Mouse (Mus musculus) ES-E14 (cell line): ENCODE data around the gene Zscan26.

ENCODE experiments used
- CHD2 ChIP-seq: IDR thresholded peaks from 2 replicates; pipeline ENCODE4 v1.6.1; 2014; ENCODE audit warnings: mild to moderate bottlenecking, low read depth, low read length, inconsistent platforms
- HCFC1 ChIP-seq: IDR thresholded peaks from 2 replicates; pipeline ENCODE4 v1.6.1; 2012; ENCODE audit warnings: low read length, inconsistent platforms, borderline replicate concordance; ENCODE audit not compliant: insufficient read depth
- MAFK ChIP-seq: IDR thresholded peaks from 2 replicates; pipeline ENCODE4 v1.6.1; 2014; ENCODE audit warnings: mild to moderate bottlenecking, low read depth, low read length, inconsistent platforms; ENCODE audit not compliant: insufficient read depth
- ZC3H11A ChIP-seq: IDR thresholded peaks from 2 replicates; pipeline ENCODE4 v1.6.1; 2012; ENCODE audit warnings: low read depth, mild to moderate bottlenecking, inconsistent platforms, low read length, borderline replicate concordance
- ZNF384 ChIP-seq: IDR thresholded peaks from 2 replicates; pipeline ENCODE4 v1.6.1; 2012; ENCODE audit warnings: low read depth, low read length, inconsistent platforms

GRCm38 (mm10) chr13:21401166-21401565, 52.4 kb downstream of the Zscan26 start:
- TF ChIP-seq ZNF384 (no peak), ZC3H11A (no peak), MAFK (no peak), CHD2 (no peak), HCFC1 (no peak)
